Mouse (Mus musculus) intestine, embryonic 16.5 days (tissue): Measurements from ENCODE around the gene Rfc3. TPM values are rescaled to one million over a fixed set of nuclear protein-coding genes. Genes with fewer than 3 reads are reported as not detected.
"Not testable (repeated sequence)": the region's sequence is repeated elsewhere in the genome, so short reads cannot be mapped to it uniquely, and the experiment has no call there.

Source experiments
- ATAC-seq: fragments of 200-750 bp; cut with Nextera tagmentation; 2 replicates; pipeline ENCODE4 v1.8.0; 2017; ENCODE audit warnings: moderate TSS enrichment, moderate library complexity
- H3K27ac ChIP-seq: fragments of 300-500 bp; sonication (generic); 2 replicates; pipeline ENCODE4 v1.5.1; 2014; ENCODE audit warnings: mild to moderate bottlenecking, low read length
- H3K27me3 ChIP-seq: fragments of 300-500 bp; sonication (generic); replicated peaks from 2 replicates; pipeline ENCODE4 v1.6.1; 2014; ENCODE audit warnings: low read length, control low read depth, mixed read lengths; ENCODE audit not compliant: control insufficient read depth, insufficient read depth
- H3K36me3 ChIP-seq: fragments of 300-500 bp; sonication (generic); 2 replicates; pipeline ENCODE4 v1.6.1; 2014; ENCODE audit warnings: low read length, control low read depth; ENCODE audit not compliant: control insufficient read depth, insufficient read depth
- H3K4me1 ChIP-seq: fragments of 300-500 bp; sonication (generic); 2 replicates; pipeline ENCODE4 v1.6.1; 2014; ENCODE audit warnings: low read length, control low read depth, mixed read lengths; ENCODE audit not compliant: control insufficient read depth, insufficient read depth
- H3K4me2 ChIP-seq: fragments of 300-500 bp; sonication (generic); 2 replicates; pipeline ENCODE4 v1.6.1; 2014; ENCODE audit warnings: low read depth, low read length, control low read depth
- H3K4me3 ChIP-seq: fragments of 300-500 bp; sonication (generic); 2 replicates; pipeline ENCODE4 v1.5.1; 2014; ENCODE audit warnings: mild to moderate bottlenecking, low read length
- H3K9ac ChIP-seq: fragments of 300-500 bp; sonication (generic); 2 replicates; pipeline ENCODE4 v1.6.1; 2014; ENCODE audit warnings: low read depth, low read length
- H3K9me3 ChIP-seq: fragments of 300-500 bp; sonication (generic); 2 replicates; pipeline ENCODE4 v1.6.1; 2016; ENCODE audit warnings: low read length, control low read depth; ENCODE audit not compliant: control insufficient read depth
- WGBS: fragments of 180-500 bp; shearing (Covaris S2); extraction: QIAGEN DNeasy Blood & Tissue Kit; methylation state at CpG from one replicate; pipeline ENCODE4 v1.1.7; 2014; 5-methylcytosine and 5-hydroxymethylcytosine counted together
- polyA plus RNA-seq: library from polyadenylated mRNA; unstranded; fragments of >200 nt; fragmentation: Nextera tagmentation; extraction: Ambion mirVana; gene quantifications from 2 replicates; pipeline ENCODE4 v1.2.1, GENCODE M21; 2015

The Rfc3 gene
- polyA plus RNA-seq: 60.9 and 68.3 TPM in 2 replicates

DNA sequence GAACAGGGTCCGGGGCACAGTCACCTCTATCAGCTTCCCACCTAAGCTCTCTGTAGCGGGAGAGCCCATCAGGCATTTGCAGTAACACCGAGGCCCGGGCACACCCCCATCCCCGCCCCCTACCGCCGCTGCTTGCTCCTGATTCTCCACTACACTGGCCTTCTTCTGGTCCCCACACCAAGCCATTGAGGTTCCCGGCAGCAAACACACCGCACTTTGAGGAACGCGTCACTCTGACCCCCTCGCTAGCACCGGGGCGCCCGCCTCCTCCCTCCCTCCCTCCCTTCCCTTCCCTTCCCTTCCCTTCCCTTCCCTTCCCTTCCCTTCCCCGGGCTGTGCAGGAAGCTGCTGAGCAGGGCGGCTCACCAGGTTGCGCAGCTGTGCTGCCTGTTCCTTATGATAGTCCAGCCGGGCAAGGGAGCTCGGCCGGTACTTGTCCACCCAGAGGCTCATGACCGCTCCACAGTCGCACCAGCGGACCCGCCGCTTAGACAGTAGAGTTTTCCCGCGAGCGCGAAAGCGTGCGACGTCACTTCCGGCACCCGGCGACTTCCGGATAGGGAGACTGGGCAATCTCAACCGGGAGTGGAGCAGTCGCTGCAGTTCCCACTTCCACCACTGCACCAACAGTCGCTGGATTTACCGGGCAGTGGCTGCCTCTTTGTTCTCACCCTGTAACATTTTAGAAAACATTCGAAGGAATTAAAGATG lies at the start of gene Rfc3:
Gene Rfc3 (minus strand): TSS at position 543 of the 711 bp plus-strand sequence.
- Histone ChIP-seq H3K9me3 (no peaks in the 10 kb centered on the region), H3K4me2 (peak within 1 kb of the TSS; percentile 59), H3K27ac (peak within 1 kb of the TSS; percentile 78), H3K36me3 (0 out of 2 replicates have a peak, but pooled peaks cover 2% of the 10 kb centered on the region), H3K4me3 (peak within 1 kb of the TSS; percentile 70), H3K9ac (peak within 1 kb of the TSS; percentile 78), H3K27me3 (no peaks in the 10 kb centered on the region), H3K4me1 (peaks cover 4% of the 10 kb centered on the region; the same call in 1 of the 2 replicates)
- under 1% methylated on average over 40 of the region's 42 CpGs for WGBS
- ATAC-seq: peak; percentile 100

DNA sequence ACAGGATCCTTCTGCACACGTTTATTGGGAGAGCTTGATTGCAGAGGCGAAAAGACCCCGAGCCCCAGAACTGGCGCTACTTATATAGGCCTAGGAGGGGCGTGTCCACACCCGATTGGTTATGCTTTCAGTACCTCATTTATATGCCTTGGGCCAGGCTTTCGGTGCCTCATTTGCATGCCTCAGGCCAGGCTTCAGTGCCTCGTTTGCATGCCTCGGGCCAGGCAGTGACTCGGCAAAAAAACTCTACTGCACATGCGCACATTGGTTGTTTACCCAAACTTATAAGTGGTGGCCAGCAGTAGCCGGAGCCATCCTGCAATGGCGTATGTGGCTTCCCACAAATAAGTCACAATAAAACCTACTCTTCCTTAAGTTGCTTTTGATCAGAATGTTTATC lies 42.6 kb upstream of the Rfc3 start:
- not testable (repeated sequence) for ATAC-seq, H3K9me3 ChIP-seq, H3K27ac ChIP-seq, H3K36me3 ChIP-seq, H3K9ac ChIP-seq, H3K4me1 ChIP-seq, H3K27me3 ChIP-seq, H3K4me2 ChIP-seq, H3K4me3 ChIP-seq
- WGBS: 91% methylated on average over 13 of the region's 13 CpGs

DNA sequence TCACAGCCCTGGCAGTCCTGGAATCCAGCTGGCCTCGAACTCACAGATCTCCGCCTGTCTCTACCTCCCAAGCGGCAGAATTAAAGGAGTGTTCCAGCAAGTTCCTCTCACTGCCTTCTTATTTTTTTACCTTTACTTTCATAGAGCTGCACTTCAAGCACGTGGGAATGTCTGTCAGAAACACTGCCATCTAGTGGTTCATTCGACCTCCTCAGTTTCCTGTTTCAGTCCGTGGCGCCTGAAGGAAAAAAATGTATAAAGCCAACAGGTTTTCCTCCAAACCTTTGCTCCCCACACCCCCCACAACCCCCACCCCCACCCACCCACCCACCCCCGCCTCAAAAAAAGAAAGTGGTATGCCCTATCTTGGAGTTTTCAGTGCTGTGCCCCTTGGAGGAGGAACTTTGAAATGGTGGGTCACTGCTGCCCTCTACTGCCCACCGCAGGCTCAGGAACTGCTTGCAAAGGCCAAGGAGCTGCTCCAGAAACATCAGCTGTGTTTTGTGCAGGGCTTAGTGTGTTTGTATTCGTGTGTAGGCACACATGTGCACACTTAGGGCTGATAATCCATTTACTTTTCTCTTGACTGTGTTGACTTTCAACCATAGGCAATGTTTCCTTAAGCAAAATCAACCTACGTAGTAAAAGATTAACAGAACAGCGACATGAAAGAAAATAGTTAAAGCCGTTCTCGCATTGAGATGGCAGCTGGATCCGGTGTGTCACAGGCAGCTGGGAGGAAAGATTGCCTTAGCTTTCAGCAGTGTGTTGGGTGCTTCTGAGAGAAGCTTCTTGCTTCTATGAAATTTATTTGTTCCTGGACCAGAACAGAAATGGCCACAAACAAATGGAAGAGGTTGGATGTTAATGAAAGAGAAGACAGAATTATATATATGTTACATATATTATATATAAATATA lies 35.8 kb upstream of the Rfc3 start:
- Histone ChIP-seq H3K36me3 (no peaks in the 10 kb centered on the region), H3K4me3 (0 out of 2 replicates have a peak overlapping the region, but pooled peaks have one; percentile 3), H3K27me3 (no peaks in the 10 kb centered on the region), H3K4me2 (peak overlapping the region; percentile 54), H3K4me1 (no peaks in the 10 kb centered on the region), H3K27ac (no peak overlapping the region), H3K9me3 (no peaks in the 10 kb centered on the region), H3K9ac (peak overlapping the region; percentile 40; the same call in 1 of the 2 replicates)
- WGBS: 16% methylated on average over 15 of the region's 15 CpGs
- peak; percentile 99 for ATAC-seq

DNA sequence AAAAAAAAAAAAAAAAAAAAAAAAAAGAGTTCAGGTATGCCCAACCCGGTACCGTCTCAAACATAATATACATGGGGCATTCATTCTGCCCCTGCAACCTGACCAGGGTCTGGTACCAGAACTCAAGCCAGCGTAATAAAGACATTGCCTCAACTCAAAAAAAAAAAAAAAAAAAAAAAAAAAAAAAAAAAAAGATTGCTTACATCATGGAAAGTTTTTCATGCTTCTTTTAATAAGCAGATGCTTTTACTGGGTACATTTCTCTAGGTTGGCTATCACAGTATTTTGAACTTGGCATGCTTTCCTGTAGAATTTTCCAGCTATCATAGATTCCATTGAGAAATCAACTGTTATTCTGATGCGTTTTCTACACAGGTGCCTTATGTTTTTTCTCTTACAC lies 11.2 kb upstream of the Rfc3 start:
- H3K4me2 ChIP-seq: no peak overlapping the region
- H3K4me1 ChIP-seq: no peaks in the 10 kb centered on the region
- H3K9me3 ChIP-seq: no peaks in the 10 kb centered on the region
- WGBS: 88% methylated on average over 4 of the region's 4 CpGs
- no peak for ATAC-seq
- no peak overlapping the region for H3K4me3 ChIP-seq
- H3K36me3 ChIP-seq: no peaks in the 10 kb centered on the region
- no peaks in the 10 kb centered on the region for H3K27me3 ChIP-seq
- H3K9ac ChIP-seq: no peak overlapping the region
- H3K27ac ChIP-seq: no peak overlapping the region

DNA sequence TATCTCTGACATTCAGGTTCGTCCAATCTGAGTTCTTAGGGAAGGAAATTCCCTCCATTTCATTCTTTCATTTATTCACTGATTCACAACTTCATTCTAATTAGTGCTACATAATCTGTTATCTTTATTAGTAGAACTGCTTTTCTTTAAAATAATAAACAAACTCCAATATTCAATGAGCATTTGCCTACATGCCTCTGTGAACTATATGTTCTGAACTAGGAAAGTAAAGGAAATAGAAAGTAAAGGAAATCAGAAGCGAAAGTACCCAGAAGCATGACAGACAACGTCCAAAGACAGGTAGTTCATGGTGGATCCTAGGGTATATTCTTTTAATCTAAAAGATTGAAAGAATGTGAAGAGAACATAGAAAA lies 356 bp upstream of the Rfc3 start:
- ATAC-seq: no peak
- H3K27ac ChIP-seq: no peak overlapping the region
- H3K4me2 ChIP-seq: peak overlapping the region; percentile 59; the same call in 1 of the 2 replicates
- H3K27me3 ChIP-seq: no peaks in the 10 kb centered on the region
- H3K9me3 ChIP-seq: no peaks in the 10 kb centered on the region
- H3K9ac ChIP-seq: 0 out of 2 replicates have a peak overlapping the region, but pooled peaks have one; percentile 78
- H3K4me3 ChIP-seq: peak overlapping the region; percentile 70; the same call in 1 of the 2 replicates
- peaks cover 4% of the 10 kb centered on the region; the same call in 1 of the 2 replicates for H3K4me1 ChIP-seq
- WGBS: 65% methylated on average over 3 of the region's 3 CpGs
- 0 out of 2 replicates have a peak, but pooled peaks cover 2% of the 10 kb centered on the region for H3K36me3 ChIP-seq

DNA sequence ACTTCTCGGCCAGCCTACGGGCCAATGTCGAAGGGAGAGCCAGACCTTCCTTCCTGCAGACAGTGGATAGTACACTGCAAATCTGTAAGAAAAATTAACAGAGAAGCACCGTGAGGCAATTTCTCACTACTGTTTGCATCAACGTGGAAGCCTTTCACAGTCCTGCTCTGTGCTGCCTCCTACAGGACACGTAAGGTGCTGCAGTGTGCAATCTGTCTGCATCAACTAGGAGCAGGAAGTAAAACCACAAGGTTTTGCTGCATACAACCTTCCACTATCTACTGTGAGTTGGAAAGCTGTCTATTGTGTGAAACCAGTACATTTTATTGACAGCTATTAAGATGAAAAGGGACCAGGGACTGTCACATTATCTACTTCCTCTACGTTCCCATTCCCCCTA lies 6.2 kb downstream of the Rfc3 start:
- Histone ChIP-seq H3K36me3 (peaks cover 20% of the 10 kb centered on the region), H3K4me2 (no peak overlapping the region), H3K9me3 (no peaks in the 10 kb centered on the region), H3K4me1 (no peaks in the 10 kb centered on the region), H3K4me3 (no peak overlapping the region), H3K9ac (no peak overlapping the region), H3K27me3 (no peaks in the 10 kb centered on the region), H3K27ac (no peak overlapping the region)
- ATAC-seq: no peak
- WGBS: 92% methylated on average over 7 of the region's 7 CpGs

DNA sequence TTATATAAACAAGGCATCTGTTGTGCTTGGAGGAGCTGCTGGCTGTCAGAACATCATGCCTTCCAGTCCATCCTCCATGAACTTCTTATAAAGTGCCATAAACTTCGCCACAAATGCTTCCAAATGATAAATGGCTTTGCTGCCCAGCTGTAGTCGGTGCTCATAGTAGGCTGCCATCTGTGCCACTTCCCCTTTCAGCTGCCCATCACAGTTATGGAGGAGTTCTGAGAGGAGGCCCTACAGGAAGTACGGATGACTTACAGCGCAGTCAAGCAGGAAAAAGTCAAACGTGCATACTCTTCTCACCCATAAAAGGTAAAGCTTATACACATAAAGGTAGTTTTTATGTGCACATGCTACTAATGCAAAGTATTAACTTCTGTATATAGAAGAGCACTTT lies 8.2 kb downstream of the Rfc3 start:
- Histone ChIP-seq H3K4me1 (no peaks in the 10 kb centered on the region), H3K9me3 (no peaks in the 10 kb centered on the region), H3K27ac (no peak overlapping the region), H3K4me2 (no peak overlapping the region), H3K9ac (no peak overlapping the region), H3K27me3 (no peaks in the 10 kb centered on the region), H3K36me3 (peaks cover 20% of the 10 kb centered on the region), H3K4me3 (no peak overlapping the region)
- ATAC-seq: no peak
- 82% methylated on average over 5 of the region's 5 CpGs for WGBS

DNA sequence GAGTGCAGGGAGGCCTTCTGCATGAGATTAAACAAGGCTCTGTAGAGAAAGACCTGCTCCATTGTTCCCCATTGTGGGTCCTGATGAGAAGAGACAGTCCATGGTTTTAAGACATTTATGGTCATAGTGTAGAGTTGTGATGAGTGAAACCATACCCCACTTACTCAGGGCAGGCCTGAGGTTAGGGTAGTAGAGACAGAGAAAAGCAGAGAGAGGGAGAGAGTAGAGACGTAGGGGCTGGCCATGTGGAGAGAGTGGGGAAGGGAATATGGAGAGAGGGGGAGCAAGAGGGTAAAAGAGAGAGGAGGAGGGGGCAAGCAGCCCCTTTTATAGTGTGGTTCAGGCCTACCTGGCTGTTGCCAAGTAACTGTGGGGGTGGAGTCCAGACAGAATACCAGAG lies 8.9 kb downstream of the Rfc3 start:
- Histone ChIP-seq H3K36me3 (peaks cover 20% of the 10 kb centered on the region), H3K9me3 (no peaks in the 10 kb centered on the region), H3K27me3 (no peaks in the 10 kb centered on the region), H3K27ac (no peak overlapping the region), H3K4me1 (no peaks in the 10 kb centered on the region), H3K9ac (no peak overlapping the region), H3K4me2 (no peak overlapping the region), H3K4me3 (no peak overlapping the region)
- 93% methylated on average over 1 of the region's 1 CpGs for WGBS
- no peak for ATAC-seq

DNA sequence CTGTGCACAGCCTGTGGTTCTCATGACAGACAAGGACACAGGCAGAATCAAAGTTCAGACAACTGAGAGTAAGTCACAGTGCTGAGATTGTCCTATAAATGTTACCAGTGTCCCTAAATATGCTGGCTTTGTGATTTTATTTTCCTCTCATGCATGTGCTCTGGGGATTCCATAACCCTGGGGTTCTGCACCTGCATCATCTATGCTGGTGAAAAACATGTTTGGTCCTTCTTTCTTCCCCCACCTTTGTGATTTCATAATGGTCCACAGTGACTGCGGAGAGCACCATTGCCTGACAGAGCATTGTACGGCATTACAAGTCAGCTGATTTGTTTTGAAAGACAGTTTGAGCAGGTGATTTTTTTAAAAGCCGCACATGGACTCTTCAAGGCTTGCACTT lies 45.1 kb downstream of the Rfc3 start, which contains the start of gene Vmn2r18:
Gene Vmn2r18 (minus strand): TSS at position 101 of the 400 bp plus-strand sequence.
- Histone ChIP-seq H3K4me2 (no peak within 1 kb of the TSS), H3K27ac (no peak within 1 kb of the TSS), H3K9ac (no peak within 1 kb of the TSS), H3K36me3 (no peaks in the 10 kb centered on the region), H3K4me1 (no peaks in the 10 kb centered on the region), H3K27me3 (no peaks in the 10 kb centered on the region), H3K9me3 (no peaks in the 10 kb centered on the region), H3K4me3 (no peak within 1 kb of the TSS)
- no peak for ATAC-seq
- 91% methylated on average over 3 of the region's 3 CpGs for WGBS
